Mouse (Mus musculus): ENCODE measurements at regions not wholly inside any gene's neighbourhood (a gene's known extent, or its start where the extent isn't known, plus 50 kb on each side); places are given as distances from the start of the nearest gene placed in this dataset.

GRCm38 (mm10) chr11:114152716-114153115, 85.9 kb upstream of the Sdk2 start:
- Histone ChIP-seq H3K27ac (no peak overlapping the region), H3K9me3 (no peaks in the 10 kb centered on the region), H3K4me2 (no peak overlapping the region), H3K4me3 (no peak overlapping the region), H3K4me1 (replicated peaks) (0 out of 2 replicates have a peak, but pooled peaks cover 2% of the 10 kb centered on the region), H3K9ac (no peak overlapping the region), H3K27me3 (no peaks in the 10 kb centered on the region; the same call in 1 of the 2 replicates), H3K36me3 (no peaks in the 10 kb centered on the region)
- no peak for ATAC-seq (ENCODE audit: low FRiP score)
- 89% methylated on average over 15 of the region's 15 CpGs for WGBS

GRCm38 (mm10) chr11:114146334-114146733, 79.5 kb upstream of the Sdk2 start:
- Histone ChIP-seq H3K4me2 (no peak overlapping the region), H3K36me3 (no peaks in the 10 kb centered on the region), H3K4me1 (replicated peaks) (peaks cover 12% of the 10 kb centered on the region), H3K9me3 (no peaks in the 10 kb centered on the region), H3K27me3 (no peaks in the 10 kb centered on the region), H3K9ac (no peak overlapping the region), H3K27ac (0 out of 2 replicates have a peak overlapping the region, but pooled peaks have one; percentile 42), H3K4me3 (no peak overlapping the region)
- ATAC-seq (ENCODE audit: low FRiP score) = 0 out of 2 replicates have a peak, but pooled peaks have one; percentile 52
- 25% methylated on average over 5 of the region's 5 CpGs for WGBS

- Histone ChIP-seq H3K36me3 (no peaks in the 10 kb centered on the region), H3K27ac (0 out of 2 replicates have a peak overlapping the region, but pooled peaks have one; percentile 35), H3K4me2 (no peak overlapping the region), H3K9me3 (no peaks in the 10 kb centered on the region), H3K4me1 (replicated peaks) (peaks cover 23% of the 10 kb centered on the region), H3K4me3 (no peak overlapping the region), H3K9ac (no peak overlapping the region), H3K27me3 (no peaks in the 10 kb centered on the region)
- ATAC-seq (ENCODE audit: low FRiP score) = no peak
- 44% methylated on average over 8 of the region's 8 CpGs for WGBS
Measured at GRCm38 (mm10) chr11:114129270-114129669, 62.4 kb upstream of the Sdk2 start.

- H3K27ac ChIP-seq = 0 out of 2 replicates have a peak overlapping the region, but pooled peaks have one; percentile 8
- 77% methylated on average over 8 of the region's 8 CpGs for WGBS
- no peak overlapping the region for H3K4me2 ChIP-seq
- H3K27me3 ChIP-seq = no peaks in the 10 kb centered on the region
- no peaks in the 10 kb centered on the region for H3K36me3 ChIP-seq
- no peak overlapping the region for H3K9ac ChIP-seq
- H3K4me3 ChIP-seq = no peak overlapping the region
- ATAC-seq (ENCODE audit: low FRiP score) = no peak
- no peaks in the 10 kb centered on the region for H3K9me3 ChIP-seq
- peaks cover 23% of the 10 kb centered on the region for H3K4me1 ChIP-seq (replicated peaks)
Measured at GRCm38 (mm10) chr11:114128841-114129240, 62.0 kb upstream of the Sdk2 start.

GRCm38 (mm10) chr11:114127426-114127825, 60.6 kb upstream of the Sdk2 start:
- no peak overlapping the region for H3K4me2 ChIP-seq
- H3K9ac ChIP-seq = no peak overlapping the region
- 41% methylated on average over 8 of the region's 8 CpGs for WGBS
- H3K27me3 ChIP-seq = no peaks in the 10 kb centered on the region
- no peak overlapping the region for H3K4me3 ChIP-seq
- H3K9me3 ChIP-seq = no peaks in the 10 kb centered on the region
- no peak for ATAC-seq (ENCODE audit: low FRiP score)
- no peak overlapping the region for H3K27ac ChIP-seq
- H3K36me3 ChIP-seq = no peaks in the 10 kb centered on the region
- peaks cover 26% of the 10 kb centered on the region for H3K4me1 ChIP-seq (replicated peaks)

- H3K9ac ChIP-seq = no peak overlapping the region
- no peaks in the 10 kb centered on the region for H3K27me3 ChIP-seq
- H3K9me3 ChIP-seq = no peaks in the 10 kb centered on the region
- no peaks in the 10 kb centered on the region for H3K36me3 ChIP-seq
- WGBS = 29% methylated on average over 13 of the region's 13 CpGs
- no peak overlapping the region for H3K4me2 ChIP-seq
- ATAC-seq (ENCODE audit: low FRiP score) = peak; percentile 46; the same call in 1 of the 2 replicates
- peak overlapping the region; percentile 48; the same call in 1 of the 2 replicates for H3K27ac ChIP-seq
- peaks cover 26% of the 10 kb centered on the region for H3K4me1 ChIP-seq (replicated peaks)
- no peak overlapping the region for H3K4me3 ChIP-seq
Measured at GRCm38 (mm10) chr11:114122175-114122574, 55.3 kb upstream of the Sdk2 start.

- Histone ChIP-seq H3K9me3 (no peaks in the 10 kb centered on the region), H3K27ac (peak overlapping the region; percentile 45), H3K4me3 (no peak overlapping the region), H3K4me1 (replicated peaks) (peaks cover 36% of the 10 kb centered on the region), H3K36me3 (no peaks in the 10 kb centered on the region), H3K27me3 (no peaks in the 10 kb centered on the region), H3K4me2 (no peak overlapping the region), H3K9ac (no peak overlapping the region)
- 49% methylated on average over 9 of the region's 9 CpGs for WGBS
- ATAC-seq (ENCODE audit: low FRiP score) = no peak
Measured at GRCm38 (mm10) chr11:114119135-114119534, 52.3 kb upstream of the Sdk2 start.
